Mouse (Mus musculus) layer of hippocampus, adult 2 months (tissue): ENCODE measurements around the gene Gm13420. TPM values are rescaled to one million over a fixed set of nuclear protein-coding genes. Genes with fewer than 3 reads are reported as not detected.
"Not testable (repeated sequence)": the region's sequence is repeated elsewhere in the genome, so short reads cannot be mapped to it uniquely, and the experiment has no call there.

Source experiments
- DNase-seq, 2 experiments: peaks; one replicate each; pipeline ENCODE4 v3.0.0; 2022; ENCODE audit warnings: low spot score in 2 of 2
- H3K27ac ChIP-seq: fragments of 200-600 bp; 2 replicates; pipeline ENCODE4 v1.8.1; 2022
- H3K4me3 ChIP-seq: fragments of 200-600 bp; 2 replicates; pipeline ENCODE4 v1.8.1; 2022; ENCODE audit warnings: mild to moderate bottlenecking
- CTCF ChIP-seq: fragments of 200-600 bp; conservative IDR thresholded peaks from 2 replicates; pipeline ENCODE4 v1.8.1; 2022; ENCODE audit warnings: antibody characterized with exemption, mild to moderate bottlenecking, moderate library complexity
- total RNA-seq, 2 experiments: library from RNA; stranded (reverse); gene quantifications; 2 replicates each; pipeline ENCODE4 v1.2.3; 2021

The Gm13420 gene
- total RNA-seq, 2 experiments from 2014 or later, result 0.79 to 0.98 TPM

DNA sequence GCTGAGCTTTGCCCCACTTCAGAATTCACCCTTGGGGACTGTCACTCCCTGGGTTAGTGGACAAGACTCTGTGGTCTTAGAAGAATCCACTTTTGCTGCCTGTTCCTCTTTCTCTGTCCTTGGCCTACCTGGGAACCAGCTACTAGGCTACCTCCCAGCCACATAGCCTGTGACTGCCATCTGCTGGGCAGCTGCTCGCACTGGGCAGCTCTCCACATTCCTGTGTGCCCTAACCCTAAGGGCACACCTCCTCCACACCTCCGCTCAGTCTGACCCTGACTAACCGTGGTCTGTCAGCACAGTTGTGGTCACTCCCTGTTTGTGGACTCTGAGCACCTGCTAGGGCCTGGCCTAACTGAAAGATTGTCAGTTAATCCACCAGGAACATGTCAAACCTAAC is 19.9 kb downstream of the Gm13420 start:
- DNase-seq, result no peak
- no peak overlapping the region for H3K4me3 ChIP-seq
- peak; percentile 67 for TF ChIP-seq CTCF
- no peak overlapping the region for H3K27ac ChIP-seq

GRCm38 (mm10) chr2:29729500-29729899 is 22.0 kb downstream of the Gm13420 start:
- no peak overlapping the region for H3K27ac ChIP-seq
- TF ChIP-seq CTCF, result no peak
- DNase-seq, result no peak
- no peak overlapping the region for H3K4me3 ChIP-seq

- Histone ChIP-seq H3K27ac (no peak overlapping the region), H3K4me3 (no peak overlapping the region)
- no peak for DNase-seq
- TF ChIP-seq CTCF, result no peak
These were observed 26.7 kb downstream of the Gm13420 start for GRCm38 (mm10) chr2:29724664-29725365.

DNA sequence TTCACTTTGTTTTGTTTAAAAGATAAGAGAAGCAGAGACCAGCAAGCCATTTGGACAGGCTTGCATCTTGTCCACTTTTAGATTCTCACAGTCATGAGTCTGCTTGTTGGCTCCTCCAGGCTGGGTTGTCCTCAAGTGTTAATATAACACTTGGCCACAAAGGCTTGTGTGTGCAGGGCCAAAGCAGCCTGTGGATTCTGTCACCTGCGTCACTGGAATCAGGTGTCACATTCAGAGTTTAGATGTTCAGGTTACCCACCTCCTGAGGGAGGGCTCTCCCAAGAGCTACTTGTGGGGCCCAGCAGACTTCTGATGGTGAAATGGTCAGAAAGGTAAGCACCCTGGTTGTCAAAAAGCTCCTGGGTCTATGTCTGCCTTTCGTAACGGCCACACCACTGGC is 28.4 kb downstream of the Gm13420 start:
- no peak overlapping the region for H3K4me3 ChIP-seq
- no peak for DNase-seq
- TF ChIP-seq CTCF, result no peak
- H3K27ac ChIP-seq, result no peak overlapping the region

DNA sequence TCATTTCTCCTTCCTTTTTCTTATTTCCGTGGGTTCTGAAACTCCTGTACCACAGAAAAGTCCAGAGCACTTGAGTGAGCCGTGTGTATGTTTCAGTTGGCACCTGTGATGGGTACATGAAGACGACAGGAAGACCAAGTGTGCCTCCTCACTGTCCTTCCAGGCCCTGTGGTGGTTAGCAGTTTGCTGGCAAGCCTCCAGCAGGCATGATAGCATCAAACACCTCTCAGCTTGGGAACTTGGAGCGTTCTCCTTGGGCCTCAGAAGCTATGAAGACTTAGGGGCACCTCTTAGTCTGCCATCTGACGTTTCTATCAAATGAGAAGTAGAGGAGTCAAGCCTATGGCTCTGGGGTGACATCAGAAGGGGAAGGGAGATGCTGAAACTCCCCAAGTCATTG is 32.9 kb downstream of the Gm13420 start:
- Histone ChIP-seq H3K27ac (no peak overlapping the region), H3K4me3 (no peak overlapping the region)
- DNase-seq, result no peak
- no peak for TF ChIP-seq CTCF

- DNase-seq, result no peak
- H3K4me3 ChIP-seq, result no peak overlapping the region
- H3K27ac ChIP-seq, result no peak overlapping the region
- no peak for TF ChIP-seq CTCF
These were observed 34.8 kb downstream of the Gm13420 start for GRCm38 (mm10) chr2:29716691-29717090.

DNA sequence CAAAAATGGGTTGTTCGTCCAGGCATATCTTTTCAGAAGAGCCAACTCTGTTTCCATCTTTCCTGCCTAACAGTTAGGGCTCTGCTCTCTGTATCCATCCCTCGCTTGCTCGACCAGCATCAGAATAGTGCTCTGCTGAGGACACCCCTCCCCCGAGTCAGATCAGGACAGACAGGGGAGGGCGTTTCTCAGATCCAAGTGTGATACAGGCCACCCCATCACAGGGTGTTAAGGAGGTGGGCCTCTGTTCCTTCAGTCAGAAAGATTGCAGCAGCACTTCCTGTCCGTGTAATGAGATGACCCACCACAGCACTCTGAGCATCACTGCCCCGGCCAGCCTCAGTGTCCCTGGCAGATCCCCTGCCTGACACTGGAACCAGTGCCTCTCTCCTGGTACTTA is 35.3 kb downstream of the Gm13420 start:
- Histone ChIP-seq H3K4me3 (no peak overlapping the region), H3K27ac (peak overlapping the region; percentile 5; the same call in 1 of the 2 replicates)
- DNase-seq, result no peak
- TF ChIP-seq CTCF, result no peak

- no peak for DNase-seq
- no peak overlapping the region for H3K4me3 ChIP-seq
- TF ChIP-seq CTCF, result no peak
- no peak overlapping the region for H3K27ac ChIP-seq
These were observed 37.4 kb downstream of the Gm13420 start for GRCm38 (mm10) chr2:29714127-29714526.

GRCm38 (mm10) chr2:29713501-29713900 is 38.0 kb downstream of the Gm13420 start:
- no peak for TF ChIP-seq CTCF
- Histone ChIP-seq H3K27ac (no peak overlapping the region), H3K4me3 (no peak overlapping the region)
- no peak for DNase-seq

DNA sequence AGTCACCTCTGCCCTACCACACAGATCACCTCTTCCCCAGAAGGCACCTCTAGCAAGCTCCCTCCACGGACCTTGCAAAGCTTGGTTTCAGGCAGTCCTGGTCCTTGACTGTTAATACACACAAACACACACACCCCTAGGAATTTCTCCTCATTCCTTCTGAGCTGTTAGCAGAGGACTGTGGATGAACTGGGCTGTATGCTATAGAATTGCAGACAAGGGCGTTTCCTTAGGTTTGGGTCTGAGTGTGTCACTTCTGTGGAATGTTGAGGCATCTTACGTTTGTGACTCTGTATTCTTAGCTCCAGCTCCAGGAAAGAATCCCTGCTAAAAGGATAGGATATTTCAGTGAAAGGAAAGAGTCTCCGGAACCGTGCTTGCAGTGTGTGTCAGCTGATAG is 39.6 kb downstream of the Gm13420 start:
- no peak for TF ChIP-seq CTCF
- no peak for DNase-seq
- Histone ChIP-seq H3K27ac (no peak overlapping the region), H3K4me3 (no peak overlapping the region)

DNA sequence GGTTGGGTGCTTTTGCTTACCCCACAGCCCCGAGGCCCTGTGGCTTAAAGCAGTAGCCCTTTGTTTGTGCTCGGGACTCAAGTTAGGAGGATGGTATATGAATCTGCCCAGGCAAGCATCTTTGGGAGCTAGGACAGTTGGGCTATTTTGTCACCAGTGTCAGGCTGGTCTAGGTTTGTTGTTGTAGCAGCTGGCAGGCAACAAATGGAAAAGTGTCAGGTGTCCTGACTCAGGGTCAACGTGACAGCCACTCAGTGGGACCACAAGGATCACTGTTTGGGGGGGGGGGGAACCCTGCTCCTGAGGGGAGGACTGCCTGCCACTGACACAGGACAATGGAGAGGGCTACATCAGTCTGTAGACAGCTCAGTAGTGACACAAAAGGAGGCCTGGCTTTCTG is 40.4 kb downstream of the Gm13420 start:
- H3K4me3 ChIP-seq, result no peak overlapping the region
- DNase-seq, result no peak
- no peak for TF ChIP-seq CTCF
- no peak overlapping the region for H3K27ac ChIP-seq

- not testable (repeated sequence) for H3K27ac ChIP-seq, H3K4me3 ChIP-seq, DNase-seq
These were observed 43.3 kb downstream of the Gm13420 start for GRCm38 (mm10) chr2:29708209-29708608.

GRCm38 (mm10) chr2:29707731-29708130 is 43.8 kb downstream of the Gm13420 start:
- peak; percentile 73 for TF ChIP-seq CTCF
- Histone ChIP-seq H3K27ac (no peak overlapping the region), H3K4me3 (no peak overlapping the region)
- DNase-seq, result no peak

- 0 out of 2 replicates have a peak overlapping the region, but pooled peaks have one; percentile 18 for H3K27ac ChIP-seq
- TF ChIP-seq CTCF, result no peak
These were observed 44.5 kb downstream of the Gm13420 start for GRCm38 (mm10) chr2:29706726-29707620.

More at GRCm38 (mm10) chr2:29706726-29707620, 44.5 kb downstream of the Gm13420 start:
- H3K4me3 ChIP-seq, result no peak overlapping the region
- no peak for DNase-seq
